Mouse (Mus musculus) limb, embryonic 12.5 days (tissue): ENCODE measurements at regions not wholly inside any gene's neighbourhood (a gene's known extent, or its start where the extent isn't known, plus 50 kb on each side); places are given as distances from the start of the nearest gene placed in this dataset.

ENCODE experiments used
- ATAC-seq: fragments of 200-750 bp; cut with Nextera tagmentation; 2 replicates; pipeline ENCODE4 v1.8.0; 2017; ENCODE audit warnings: low read depth, moderate TSS enrichment; ENCODE audit not compliant: insufficient number of reproducible peaks, insufficient read depth, low FRiP score, low TSS enrichment
- H3K27ac ChIP-seq: fragments of 300-500 bp; sonication (generic); 2 replicates; pipeline ENCODE4 v1.5.1; 2016; ENCODE audit warnings: mild to moderate bottlenecking, moderate library complexity
- H3K27me3 ChIP-seq: fragments of 300-500 bp; sonication (generic); 2 replicates; pipeline ENCODE4 v1.6.1; 2016; ENCODE audit warnings: mild to moderate bottlenecking, moderate library complexity
- H3K36me3 ChIP-seq: fragments of 300-500 bp; sonication (generic); 2 replicates; pipeline ENCODE4 v1.6.1; 2016; ENCODE audit warnings: mild to moderate bottlenecking, moderate library complexity
- H3K4me1 ChIP-seq: fragments of 300-500 bp; sonication (generic); replicated peaks from 2 replicates; pipeline ENCODE4 v1.6.1; 2016
- H3K4me2 ChIP-seq: fragments of 300-500 bp; sonication (generic); 2 replicates; pipeline ENCODE4 v1.6.1; 2016; ENCODE audit warnings: mild to moderate bottlenecking, moderate library complexity
- H3K4me3 ChIP-seq: fragments of 300-500 bp; sonication (generic); replicated peaks from 2 replicates; pipeline ENCODE4 v1.5.1; 2016; ENCODE audit warnings: mild to moderate bottlenecking
- H3K9ac ChIP-seq: fragments of 300-500 bp; sonication (generic); replicated peaks from 2 replicates; pipeline ENCODE4 v1.6.1; 2016; ENCODE audit warnings: mild to moderate bottlenecking, moderate library complexity
- H3K9me3 ChIP-seq: fragments of 300-500 bp; sonication (generic); 2 replicates; pipeline ENCODE4 v1.6.1; 2016; ENCODE audit warnings: mild to moderate bottlenecking, moderate library complexity
- WGBS: fragments of 180-500 bp; shearing (Covaris S2); methylation state at CpG from one replicate; pipeline ENCODE4 v1.1.7; 2016; 5-methylcytosine and 5-hydroxymethylcytosine counted together

- H3K36me3 ChIP-seq, result no peaks in the 10 kb centered on the region
- 43% methylated on average over 10 of the region's 10 CpGs for WGBS
- H3K27ac ChIP-seq, result no peak overlapping the region
- H3K4me2 ChIP-seq, result no peak overlapping the region
- no peaks in the 10 kb centered on the region for H3K9me3 ChIP-seq
- H3K4me1 ChIP-seq, result peaks cover 7% of the 10 kb centered on the region; the same call in 1 of the 2 replicates
- H3K27me3 ChIP-seq, result peaks cover 10% of the 10 kb centered on the region
- H3K4me3 ChIP-seq, result no peak overlapping the region
- ATAC-seq, result no peak
- no peak overlapping the region for H3K9ac ChIP-seq
Measured at GRCm38 (mm10) chrX:11626274-11626878, 298.8 kb downstream of the H2al1j start.

- Histone ChIP-seq H3K9ac (no peak overlapping the region), H3K4me1 (0 out of 2 replicates have a peak, but pooled peaks cover 3% of the 10 kb centered on the region), H3K4me3 (no peak overlapping the region), H3K4me2 (no peak overlapping the region), H3K36me3 (no peaks in the 10 kb centered on the region), H3K9me3 (no peaks in the 10 kb centered on the region), H3K27me3 (peaks cover 22% of the 10 kb centered on the region), H3K27ac (no peak overlapping the region)
- no peak for ATAC-seq
- 73% methylated on average over 2 of the region's 2 CpGs for whole genome bisulfite sequencing
Measured at GRCm38 (mm10) chrX:11629362-11629761, 301.7 kb downstream of the H2al1j start.

GRCm38 (mm10) chrX:11629906-11630305 is 302.3 kb downstream of the H2al1j start:
- no peaks in the 10 kb centered on the region for H3K9me3 ChIP-seq
- 29% methylated on average over 1 of the region's 1 CpGs for WGBS
- H3K4me3 ChIP-seq, result no peak overlapping the region

GRCm38 (mm10) chrX:11631186-11631913 is 303.7 kb downstream of the H2al1j start:
- Histone ChIP-seq H3K4me2 (peak overlapping the region; percentile 49), H3K9me3 (no peaks in the 10 kb centered on the region), H3K4me3 (peak overlapping the region; percentile 13; the same call in 1 of the 2 replicates), H3K27me3 (peaks cover 26% of the 10 kb centered on the region), H3K36me3 (no peaks in the 10 kb centered on the region), H3K4me1 (0 out of 2 replicates have a peak, but pooled peaks cover 3% of the 10 kb centered on the region), H3K9ac (0 out of 2 replicates have a peak overlapping the region, but pooled peaks have one; percentile 18), H3K27ac (no peak overlapping the region)
- WGBS, result 14% methylated on average over 14 of the region's 14 CpGs
- ATAC-seq, result no peak

More at GRCm38 (mm10) chrX:11629906-11630305, 302.3 kb downstream of the H2al1j start:
- no peak for ATAC-seq
- no peaks in the 10 kb centered on the region for H3K36me3 ChIP-seq
- no peak overlapping the region for H3K4me2 ChIP-seq
- 0 out of 2 replicates have a peak, but pooled peaks cover 3% of the 10 kb centered on the region for H3K4me1 ChIP-seq
- H3K27me3 ChIP-seq, result peaks cover 22% of the 10 kb centered on the region
- H3K27ac ChIP-seq, result no peak overlapping the region
- no peak overlapping the region for H3K9ac ChIP-seq

- Histone ChIP-seq H3K4me3 (peak overlapping the region; percentile 13; the same call in 1 of the 2 replicates), H3K4me1 (0 out of 2 replicates have a peak, but pooled peaks cover 3% of the 10 kb centered on the region), H3K36me3 (no peaks in the 10 kb centered on the region), H3K9ac (0 out of 2 replicates have a peak overlapping the region, but pooled peaks have one; percentile 18), H3K27ac (no peak overlapping the region), H3K4me2 (peak overlapping the region; percentile 49), H3K27me3 (peaks cover 26% of the 10 kb centered on the region), H3K9me3 (no peaks in the 10 kb centered on the region)
- ATAC-seq, result no peak
- WGBS, result 13% methylated on average over 14 of the region's 14 CpGs
Measured at GRCm38 (mm10) chrX:11632011-11632410, 304.4 kb downstream of the H2al1j start.

GRCm38 (mm10) chrX:11633823-11634222 is 306.2 kb downstream of the H2al1j start:
- 55% methylated on average over 6 of the region's 6 CpGs for WGBS
- no peak for ATAC-seq
- Histone ChIP-seq H3K36me3 (no peaks in the 10 kb centered on the region), H3K4me1 (0 out of 2 replicates have a peak, but pooled peaks cover 3% of the 10 kb centered on the region), H3K9ac (no peak overlapping the region), H3K4me2 (no peak overlapping the region), H3K27me3 (peaks cover 20% of the 10 kb centered on the region), H3K9me3 (no peaks in the 10 kb centered on the region), H3K4me3 (no peak overlapping the region), H3K27ac (no peak overlapping the region)

GRCm38 (mm10) chrX:11644484-11644883 is 316.9 kb downstream of the H2al1j start:
- H3K9me3 ChIP-seq, result 0 out of 2 replicates have a peak, but pooled peaks cover 6% of the 10 kb centered on the region
- no peak for ATAC-seq
- H3K4me1 ChIP-seq, result no peaks in the 10 kb centered on the region
- H3K36me3 ChIP-seq, result no peaks in the 10 kb centered on the region
- H3K27me3 ChIP-seq, result peaks cover 12% of the 10 kb centered on the region; the same call in 1 of the 2 replicates
- no peak overlapping the region for H3K4me3 ChIP-seq
- H3K9ac ChIP-seq, result no peak overlapping the region
- H3K4me2 ChIP-seq, result no peak overlapping the region
- WGBS, result 77% methylated on average over 6 of the region's 6 CpGs
- H3K27ac ChIP-seq, result no peak overlapping the region

GRCm38 (mm10) chrX:11646681-11647526 is 319.3 kb downstream of the H2al1j start:
- Histone ChIP-seq H3K27me3 (peaks cover 16% of the 10 kb centered on the region; the same call in 1 of the 2 replicates), H3K9ac (no peak overlapping the region), H3K4me1 (no peaks in the 10 kb centered on the region), H3K4me2 (no peak overlapping the region), H3K27ac (no peak overlapping the region), H3K4me3 (no peak overlapping the region), H3K9me3 (0 out of 2 replicates have a peak, but pooled peaks cover 6% of the 10 kb centered on the region), H3K36me3 (no peaks in the 10 kb centered on the region)
- no peak for ATAC-seq
- 85% methylated on average over 7 of the region's 7 CpGs for WGBS

- Histone ChIP-seq H3K36me3 (no peaks in the 10 kb centered on the region), H3K9ac (no peak overlapping the region), H3K4me2 (no peak overlapping the region), H3K9me3 (0 out of 2 replicates have a peak, but pooled peaks cover 6% of the 10 kb centered on the region), H3K4me1 (no peaks in the 10 kb centered on the region), H3K27ac (no peak overlapping the region), H3K4me3 (no peak overlapping the region), H3K27me3 (peaks cover 20% of the 10 kb centered on the region; the same call in 1 of the 2 replicates)
- ATAC-seq, result no peak
- 53% methylated on average over 1 of the region's 1 CpGs for WGBS
Measured at GRCm38 (mm10) chrX:11647527-11647836, 319.9 kb downstream of the H2al1j start.

- Histone ChIP-seq H3K4me3 (no peak overlapping the region), H3K36me3 (no peaks in the 10 kb centered on the region), H3K4me1 (no peaks in the 10 kb centered on the region), H3K27me3 (peaks cover 34% of the 10 kb centered on the region), H3K9ac (no peak overlapping the region), H3K27ac (no peak overlapping the region), H3K4me2 (no peak overlapping the region), H3K9me3 (0 out of 2 replicates have a peak, but pooled peaks cover 4% of the 10 kb centered on the region)
- WGBS, result 91% methylated on average over 2 of the region's 2 CpGs
- no peak for ATAC-seq
Measured at GRCm38 (mm10) chrX:11653336-11653735, 325.7 kb downstream of the H2al1j start.

GRCm38 (mm10) chrX:11654976-11655375 is 327.4 kb downstream of the H2al1j start:
- Histone ChIP-seq H3K27me3 (peaks cover 34% of the 10 kb centered on the region), H3K4me1 (no peaks in the 10 kb centered on the region), H3K9me3 (no peaks in the 10 kb centered on the region), H3K27ac (no peak overlapping the region), H3K36me3 (no peaks in the 10 kb centered on the region), H3K4me2 (no peak overlapping the region), H3K9ac (no peak overlapping the region), H3K4me3 (no peak overlapping the region)
- ATAC-seq, result no peak
- 68% methylated on average over 5 of the region's 5 CpGs for WGBS
